Mouse (Mus musculus): ENCODE results near the gene Cd109.

The Cd109 gene

DNA sequence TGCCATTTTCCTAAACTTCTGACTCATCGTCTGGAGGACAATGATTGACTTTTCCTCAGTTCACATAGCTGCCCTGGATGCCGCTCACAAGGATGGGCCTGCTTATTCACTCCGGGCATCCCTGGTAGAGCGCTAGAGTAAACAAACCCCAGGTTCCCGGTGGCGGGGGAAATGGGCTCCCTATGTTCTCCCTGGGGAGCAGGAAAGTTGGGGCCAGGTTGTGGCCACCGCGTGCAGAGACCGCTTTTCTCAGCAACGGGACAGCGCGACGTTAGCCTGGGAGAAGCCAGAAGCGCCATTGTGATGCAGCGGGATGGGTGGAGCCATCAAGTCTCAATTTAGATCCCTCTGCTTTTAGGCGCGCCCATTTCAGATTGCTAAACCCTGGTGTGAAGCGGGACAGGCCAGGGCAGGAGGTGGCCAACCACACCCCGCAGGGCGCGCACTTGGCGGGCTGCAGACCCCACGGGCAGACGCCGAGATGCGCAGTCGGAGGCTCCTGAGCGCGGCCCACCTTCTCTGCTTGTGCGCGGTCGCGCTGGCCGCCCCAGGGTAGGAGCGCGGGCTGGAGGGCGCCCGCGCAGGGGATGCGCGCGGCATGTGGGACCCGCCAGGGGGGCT, at the start of gene Cd109:
Cd109 (plus strand) TSS at position 146 of the 621 bp plus-strand sequence.
- DNase-seq: peak; percentile 1

GRCm38 (mm10) chr9:78569934-78570333, 45.4 kb upstream of the Cd109 start:
- DNase-seq: no peak

GRCm38 (mm10) chr9:78576466-78576865, 38.9 kb upstream of the Cd109 start:
- DNase-seq: no peak

GRCm38 (mm10) chr9:78578824-78579223, 36.5 kb upstream of the Cd109 start:
- no peak for DNase-seq

DNA sequence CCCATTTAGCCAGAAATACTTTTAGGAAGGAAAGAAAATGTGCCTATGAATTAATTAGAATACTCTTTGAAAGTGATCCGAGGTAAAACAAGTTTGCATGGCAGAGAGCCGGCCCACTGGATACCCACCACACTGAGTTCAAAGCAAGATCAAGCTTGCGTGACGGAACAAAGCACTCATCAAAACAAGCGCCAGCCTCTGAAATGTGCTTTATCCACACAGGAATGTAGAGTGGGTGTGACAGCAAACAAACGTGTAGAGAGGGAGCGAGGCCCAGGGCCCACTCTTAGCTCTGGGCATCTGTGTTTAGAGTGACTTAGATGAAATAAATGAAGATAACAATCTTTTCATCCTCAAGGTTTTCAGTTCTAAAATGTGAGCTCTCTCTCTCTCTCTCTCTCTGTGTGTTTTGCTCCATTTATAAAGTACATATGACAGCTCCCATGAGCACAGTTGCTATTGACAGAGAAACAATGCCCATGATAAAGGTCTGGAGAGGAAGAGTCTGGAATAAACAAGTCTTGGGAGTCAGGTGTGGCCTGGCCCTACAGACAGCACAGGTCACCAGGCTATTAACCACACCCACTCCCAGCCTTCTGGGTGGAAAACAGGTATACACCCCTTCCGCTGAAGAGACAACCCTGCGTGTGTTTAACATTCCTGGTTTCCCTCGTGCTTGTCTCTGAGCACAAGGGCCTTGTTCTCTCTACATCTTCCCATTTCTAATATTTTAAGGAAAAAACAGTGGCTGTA, 35.5 kb upstream of the Cd109 start:
- no peak for DNase-seq

GRCm38 (mm10) chr9:78587218-78587883, 28.0 kb upstream of the Cd109 start:
- DNase-seq: no peak

DNA sequence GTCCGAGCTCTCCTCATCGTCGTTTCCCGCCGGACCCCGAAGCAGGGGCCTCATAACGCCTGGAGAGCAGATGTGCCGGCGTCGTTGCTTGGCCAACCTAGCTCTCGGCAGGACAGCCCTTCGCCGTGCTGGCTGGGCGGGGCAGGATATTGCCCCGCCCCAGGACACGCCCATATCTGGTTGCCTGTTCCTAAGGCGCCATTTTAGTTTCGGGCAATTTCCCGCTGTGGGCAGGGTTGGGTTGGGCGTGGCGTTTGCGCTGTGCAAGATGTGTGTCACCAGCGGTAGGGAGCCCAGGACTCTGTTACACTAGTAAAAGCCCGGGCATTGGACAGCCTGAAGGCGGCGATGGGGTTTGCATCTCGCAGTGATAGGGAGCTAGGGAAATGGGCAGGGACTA, 27.4 kb upstream of the Cd109 start, which contains the start of gene Slc17a5:
Slc17a5 (minus strand) TSS at position 128 of the 400 bp plus-strand sequence.
- peak; percentile 96 for DNase-seq

DNA sequence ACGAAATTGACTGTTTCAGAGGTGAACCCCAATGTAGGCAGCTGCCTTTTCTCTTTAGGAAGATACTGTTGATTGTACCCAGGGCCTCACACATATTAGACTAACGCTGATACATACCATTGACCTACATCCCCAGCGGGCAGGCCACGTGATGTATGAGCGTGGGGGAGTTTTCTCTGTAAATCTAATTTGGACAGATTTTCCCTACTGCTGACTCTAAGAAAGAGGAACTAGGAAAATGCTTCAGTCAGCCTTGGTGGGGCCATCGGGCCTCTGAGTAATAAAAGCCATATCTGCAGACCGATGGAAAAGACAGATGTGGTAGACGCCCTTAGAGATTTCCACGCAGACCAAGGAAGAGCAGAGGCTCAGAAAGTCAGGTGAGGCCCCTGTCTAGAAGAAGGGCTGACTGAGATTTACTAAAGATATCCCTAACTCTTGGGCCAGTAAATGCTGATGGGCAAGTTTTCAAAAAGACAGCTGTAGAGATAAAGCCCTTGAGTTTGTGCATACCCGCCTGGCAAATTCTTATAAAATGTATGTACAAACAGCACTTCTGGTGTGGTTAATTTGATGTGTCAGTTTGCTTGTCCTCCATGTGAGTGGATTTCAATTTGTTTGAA, 26.8 kb upstream of the Cd109 start:
- no peak for DNase-seq

DNA sequence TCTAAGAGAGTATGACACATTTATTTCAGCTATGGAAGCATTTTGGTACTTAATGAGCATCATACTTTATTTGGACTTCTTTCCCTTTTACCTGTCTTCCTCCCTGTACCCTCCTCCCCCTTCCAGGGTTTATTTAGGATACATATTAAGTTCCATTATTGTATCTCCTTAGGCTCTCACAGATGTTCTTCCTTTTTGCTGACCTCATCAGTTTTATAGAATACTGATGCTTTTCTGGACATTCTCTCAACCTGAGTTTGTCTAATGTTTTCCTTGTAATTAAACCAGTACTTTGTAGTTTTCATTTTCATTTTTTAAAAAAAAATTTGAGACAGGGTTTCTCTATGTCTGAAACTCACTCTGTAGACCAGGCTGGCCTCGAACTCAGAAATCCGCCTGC, 24.9 kb upstream of the Cd109 start:
- no peak for DNase-seq

GRCm38 (mm10) chr9:78595257-78595656, 20.1 kb upstream of the Cd109 start:
- no peak for DNase-seq

DNA sequence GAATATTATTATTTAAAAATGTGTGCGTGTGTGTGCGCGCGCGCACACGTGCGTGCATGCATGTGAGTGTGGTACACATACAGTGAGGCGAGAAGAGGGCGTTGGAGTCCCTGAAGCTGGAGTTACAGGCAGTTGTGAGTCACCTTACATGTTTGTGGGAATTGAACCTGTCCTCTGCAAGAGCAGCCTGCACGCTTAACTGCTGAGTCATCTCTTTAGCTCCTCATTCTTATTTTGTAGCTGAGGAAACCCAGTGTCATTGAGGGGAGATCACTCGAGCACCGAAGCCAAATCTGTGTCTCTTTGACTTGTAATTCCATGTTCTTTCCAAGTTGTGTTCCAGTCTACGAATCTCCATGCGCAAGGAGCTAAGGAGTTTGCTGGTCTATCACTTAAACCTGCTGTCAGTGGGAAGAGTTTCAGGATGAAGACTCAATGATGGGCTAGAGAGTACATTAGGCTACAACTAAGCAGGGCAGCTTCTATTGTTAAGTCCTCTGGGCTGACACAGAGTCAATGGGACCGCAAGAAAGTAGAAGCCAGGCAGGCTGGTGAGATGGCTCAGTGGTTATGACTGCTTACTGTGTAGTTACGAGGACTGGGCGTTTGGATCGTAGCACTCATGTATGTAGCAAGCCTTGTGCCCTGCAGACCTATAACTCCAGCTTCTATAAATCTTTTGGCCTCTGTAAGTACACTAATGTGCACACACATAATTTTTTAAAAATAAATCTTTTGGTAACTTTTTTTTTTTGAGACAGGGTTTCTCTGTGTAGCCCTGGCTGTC, 19.4 kb upstream of the Cd109 start:
- DNase-seq: no peak

DNA sequence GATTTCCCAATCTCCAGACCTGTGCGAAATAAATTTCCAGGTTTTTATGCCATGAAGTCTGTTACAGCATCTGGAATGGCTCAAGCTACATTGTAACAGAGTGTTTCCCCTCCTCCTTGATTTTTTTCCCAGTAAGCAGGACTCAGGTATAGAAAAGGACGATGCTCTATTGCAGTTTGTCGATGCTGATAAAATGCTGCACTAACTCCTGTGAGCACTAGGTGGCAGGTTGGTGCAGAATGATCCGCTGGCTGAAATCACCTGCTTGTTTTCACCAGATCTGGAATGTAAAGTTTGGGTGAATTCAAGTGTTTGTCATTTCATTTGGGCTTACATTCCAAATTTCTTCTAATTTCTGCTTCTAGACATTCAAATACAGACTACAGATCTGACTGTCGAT, 18.5 kb upstream of the Cd109 start:
- peak; percentile 29 for DNase-seq

DNA sequence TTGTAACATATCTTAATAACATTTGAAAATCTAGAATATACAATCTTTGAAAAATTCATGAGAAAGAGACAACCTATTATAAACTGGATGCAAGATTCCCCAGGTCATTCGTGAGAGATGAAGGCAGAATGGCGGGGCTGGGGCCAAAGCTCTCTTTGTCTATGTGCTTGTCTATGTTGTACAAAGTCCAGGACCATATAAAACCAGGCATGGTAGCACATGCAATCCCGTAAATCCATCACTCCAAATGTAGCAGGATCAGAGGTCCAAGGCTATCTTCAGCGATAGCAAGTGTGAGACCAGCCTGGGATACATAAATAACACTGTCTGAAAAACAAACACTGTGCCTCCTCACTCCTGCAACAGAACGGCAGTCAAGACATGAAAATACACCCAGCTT, 15.4 kb upstream of the Cd109 start:
- DNase-seq: no peak

DNA sequence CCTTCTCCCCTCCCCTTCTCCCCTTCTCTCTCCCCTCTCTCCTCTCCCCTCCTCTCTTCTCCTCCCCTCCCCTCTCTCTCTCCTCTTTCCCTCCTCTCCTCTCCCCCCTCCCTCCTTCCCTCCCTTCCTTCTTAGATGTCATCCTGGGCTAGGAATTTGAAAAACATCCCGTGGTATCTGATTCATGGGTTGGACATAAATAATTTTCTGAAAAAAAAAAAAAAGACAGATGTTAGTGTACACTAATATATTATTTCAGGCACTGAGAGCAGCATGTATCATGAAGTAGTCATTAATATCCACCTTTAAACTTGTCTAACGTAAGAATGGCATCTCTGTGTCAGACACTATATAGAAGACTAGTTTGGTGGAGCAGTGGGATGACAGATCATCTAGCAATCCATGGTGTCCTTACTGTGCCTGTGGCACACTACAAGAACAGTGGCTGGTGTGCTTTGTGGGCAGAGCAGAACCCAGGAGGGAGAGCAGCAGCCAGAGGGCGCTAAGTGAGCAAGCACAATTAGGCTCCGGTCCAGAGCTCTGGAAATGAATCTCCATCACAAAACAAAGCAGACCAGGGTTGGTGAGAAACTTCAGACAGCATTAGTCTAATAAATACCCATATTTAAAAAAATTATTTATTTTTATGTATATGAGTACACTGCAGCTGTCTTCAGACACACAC, 14.2 kb upstream of the Cd109 start:
- DNase-seq: no peak

GRCm38 (mm10) chr9:78614201-78614600, 1.1 kb upstream of the Cd109 start:
- no peak for DNase-seq

DNA sequence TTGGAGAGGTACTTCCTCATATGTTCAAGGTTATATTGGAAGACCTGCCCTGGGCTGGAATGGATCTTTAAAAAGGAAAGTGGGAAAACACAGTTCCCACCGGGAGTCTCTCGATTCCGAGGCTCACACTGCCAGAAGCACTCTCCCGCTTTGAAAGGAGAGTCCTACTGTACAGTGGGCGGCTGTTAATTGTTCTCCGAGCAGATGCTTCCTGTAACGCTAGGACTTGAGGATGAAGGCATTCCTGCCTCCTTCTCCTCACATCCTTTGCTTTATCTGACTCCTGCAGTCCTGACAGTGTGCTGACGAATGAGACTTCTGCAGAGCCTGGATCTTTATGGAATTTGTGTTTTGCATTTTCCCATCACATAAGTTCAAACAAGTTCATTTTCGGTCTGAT, 3.9 kb downstream of the Cd109 start:
- no peak for DNase-seq

DNA sequence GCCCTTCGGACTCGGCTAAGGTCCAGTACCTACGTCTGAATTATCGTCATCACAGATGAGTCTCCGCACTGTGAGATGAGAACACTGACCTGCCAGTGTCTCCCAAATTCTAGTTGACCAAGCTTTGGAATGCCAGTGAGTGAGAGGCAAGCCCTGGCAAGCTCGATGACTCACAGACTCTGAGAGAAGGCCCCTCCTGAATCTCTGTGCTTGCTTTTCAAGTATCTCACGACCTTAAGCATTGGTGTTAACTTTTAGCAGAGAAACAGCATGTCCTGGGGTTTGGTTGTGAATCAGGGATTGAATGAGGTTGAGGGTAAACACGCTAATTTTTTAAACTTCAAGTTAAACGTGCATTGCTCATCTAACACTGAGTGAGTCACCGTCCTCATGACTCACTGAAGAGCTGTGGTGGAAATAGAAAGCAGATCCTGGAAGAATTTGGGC, 8.0 kb downstream of the Cd109 start:
- DNase-seq: no peak

DNA sequence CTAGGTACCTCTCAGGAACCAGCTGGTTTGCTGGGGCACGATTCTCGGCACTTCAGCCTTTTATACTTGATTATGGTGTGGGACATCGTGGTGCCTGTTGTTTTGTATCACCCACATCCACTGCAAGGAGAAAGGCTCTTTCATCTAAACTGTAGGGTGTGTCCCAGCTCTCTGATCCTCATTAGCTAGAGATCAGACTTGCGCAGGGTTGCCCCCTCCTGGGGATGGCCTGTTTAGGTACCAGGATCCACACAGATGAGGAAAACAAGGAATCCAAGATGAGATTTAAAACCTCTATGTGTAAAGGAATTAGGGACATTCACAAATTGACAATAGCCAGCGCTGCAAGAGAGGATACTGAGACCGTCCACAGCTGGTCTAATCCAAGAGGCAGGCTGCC, 14.6 kb downstream of the Cd109 start:
- no peak for DNase-seq

DNA sequence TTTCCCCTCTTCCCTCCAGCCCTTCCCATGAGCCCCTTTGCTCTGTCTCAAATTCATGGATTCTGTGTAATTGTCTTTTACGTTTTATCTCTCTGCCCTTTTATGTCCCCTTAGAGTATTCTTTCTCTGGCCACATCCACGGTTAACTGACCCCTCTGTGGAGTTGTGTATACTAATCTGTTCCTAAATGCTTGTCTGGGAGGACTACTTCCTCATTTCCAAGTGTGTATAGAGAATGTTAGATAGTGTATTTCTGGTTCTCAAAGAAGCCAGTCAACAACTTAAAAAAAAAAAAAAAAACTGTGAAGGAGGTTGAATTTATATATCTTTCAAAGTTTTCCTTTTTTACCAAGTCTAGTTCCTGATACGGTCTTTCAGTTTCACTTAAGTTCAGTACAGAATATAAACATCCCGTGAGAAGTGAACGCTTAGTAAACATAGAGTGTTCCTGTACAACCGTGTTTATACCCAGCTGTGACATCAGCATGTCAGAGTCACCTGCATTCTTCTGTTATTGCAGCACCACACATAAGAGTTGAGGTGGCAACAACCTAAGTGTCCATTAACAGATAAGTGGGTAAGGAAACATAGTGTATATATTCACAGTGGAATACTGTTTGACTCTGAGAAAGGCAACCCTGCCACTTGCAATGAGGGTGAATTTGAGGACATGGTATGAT, 16.5 kb downstream of the Cd109 start:
- DNase-seq: no peak

DNA sequence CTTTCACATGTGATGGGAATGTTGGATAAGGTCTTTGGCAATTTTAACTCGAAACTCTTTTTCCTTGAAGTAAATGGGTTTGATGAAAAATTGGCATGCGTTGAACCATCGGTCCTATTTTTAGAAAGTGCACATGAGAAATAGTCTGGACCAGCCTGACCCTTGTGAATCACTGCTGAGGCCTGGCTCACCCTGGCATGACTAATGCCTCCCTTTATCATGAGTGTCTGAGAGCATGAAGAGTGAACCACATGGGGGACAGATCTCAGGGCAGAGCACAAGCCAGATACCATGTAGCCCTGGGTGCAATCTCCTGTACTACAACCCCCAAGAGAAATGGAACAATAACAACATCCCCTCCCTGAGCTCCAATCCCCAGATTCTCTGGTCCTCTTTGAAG, 18.6 kb downstream of the Cd109 start:
- no peak for DNase-seq

GRCm38 (mm10) chr9:78641386-78641785, 26.0 kb downstream of the Cd109 start:
- DNase-seq: no peak
